Mouse (Mus musculus): ENCODE measurements around the gene Chd4.
"Not testable (repeated sequence)": the region's sequence is repeated elsewhere in the genome, so short reads cannot be mapped to it uniquely, and the experiment has no call there.

The Chd4 gene

DNA sequence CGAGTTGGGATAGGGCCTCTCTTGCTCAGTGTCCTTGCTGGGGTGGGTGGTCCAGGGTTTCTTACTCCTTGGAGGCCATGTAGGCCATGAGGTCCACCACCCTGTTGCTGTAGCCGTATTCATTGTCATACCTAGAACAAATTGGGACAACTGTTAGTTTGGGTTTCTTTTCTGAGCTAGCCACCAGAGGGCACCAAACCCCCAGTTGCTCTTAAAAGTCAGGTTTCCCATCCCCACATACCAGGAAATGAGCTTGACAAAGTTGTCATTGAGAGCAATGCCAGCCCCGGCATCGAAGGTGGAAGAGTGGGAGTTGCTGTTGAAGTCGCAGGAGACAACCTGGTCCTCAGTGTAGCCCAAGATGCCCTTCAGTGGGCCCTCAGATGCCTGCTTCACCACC, 66.2 kb downstream of the Chd4 start:
- DNase-seq (ENCODE audit: low spot score): peak; percentile 61

DNA sequence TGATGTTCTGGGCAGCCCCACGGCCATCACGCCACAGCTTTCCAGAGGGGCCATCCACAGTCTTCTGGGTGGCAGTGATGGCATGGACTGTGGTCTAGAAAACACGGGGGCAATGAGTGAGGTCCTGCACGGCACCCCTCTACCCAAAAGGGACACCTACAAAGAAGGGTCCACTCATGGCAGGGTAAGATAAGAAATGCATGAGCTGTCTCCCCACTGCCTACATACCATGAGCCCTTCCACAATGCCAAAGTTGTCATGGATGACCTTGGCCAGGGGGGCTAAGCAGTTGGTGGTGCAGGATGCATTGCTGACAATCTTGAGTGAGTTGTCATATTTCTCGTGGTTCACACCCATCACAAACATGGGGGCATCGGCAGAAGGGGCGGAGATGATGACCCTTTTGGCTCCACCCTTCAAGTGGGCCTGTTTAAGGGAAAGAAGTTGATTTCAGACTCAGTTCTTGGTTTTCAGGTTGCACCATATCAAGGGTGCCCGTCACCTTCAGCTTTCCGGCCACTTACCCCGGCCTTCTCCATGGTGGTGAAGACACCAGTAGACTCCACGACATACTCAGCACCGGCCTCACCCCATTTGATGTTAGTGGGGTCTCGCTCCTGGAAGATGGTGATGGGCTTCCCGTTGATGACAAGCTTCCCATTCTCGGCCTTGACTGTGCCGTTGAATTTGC, 67.0 kb downstream of the Chd4 start:
- not testable (repeated sequence) for DNase-seq (ENCODE audit: low spot score)

DNA sequence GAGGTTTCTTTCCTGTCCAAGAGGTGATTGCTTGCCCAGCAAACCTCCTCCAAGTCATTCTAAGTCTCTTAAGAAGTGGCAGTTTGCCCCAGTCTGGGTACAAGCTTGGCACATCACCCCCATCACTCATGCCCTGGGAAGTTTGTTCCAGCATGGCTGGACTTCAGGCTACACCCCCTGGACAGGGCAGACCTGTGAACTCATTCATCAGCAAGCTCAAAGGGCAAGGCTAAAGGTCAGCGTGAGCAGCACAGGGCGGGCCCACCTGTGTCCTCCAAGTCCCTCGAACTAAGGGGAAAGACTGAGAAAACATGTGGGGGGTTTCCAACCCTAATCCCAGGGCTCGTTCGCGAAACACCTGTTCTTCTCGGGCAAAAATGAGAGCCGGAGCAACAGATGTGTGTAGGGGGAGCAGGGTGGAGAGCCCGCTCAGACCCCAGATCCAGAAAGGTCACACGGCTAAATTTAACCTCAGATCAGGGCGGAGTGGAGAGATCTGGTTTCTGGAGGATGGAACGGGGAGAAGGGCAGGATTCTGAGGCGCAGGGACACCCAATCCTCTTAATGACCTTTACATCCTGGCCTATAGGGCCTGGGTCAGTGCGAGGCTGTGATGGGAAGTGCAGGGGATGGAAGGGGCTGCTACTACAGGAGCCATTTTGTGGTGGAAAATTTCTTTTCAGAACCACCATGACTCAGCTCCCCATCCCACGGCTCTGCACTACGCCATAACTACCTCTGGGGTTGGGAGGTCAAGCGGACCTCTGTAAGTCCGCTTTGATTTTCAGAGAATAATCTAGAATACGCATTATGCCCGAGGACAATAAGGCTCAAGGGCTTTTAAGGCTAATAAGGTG, 68.2 kb downstream of the Chd4 start:
- DNase-seq (ENCODE audit: low spot score): no peak

DNA sequence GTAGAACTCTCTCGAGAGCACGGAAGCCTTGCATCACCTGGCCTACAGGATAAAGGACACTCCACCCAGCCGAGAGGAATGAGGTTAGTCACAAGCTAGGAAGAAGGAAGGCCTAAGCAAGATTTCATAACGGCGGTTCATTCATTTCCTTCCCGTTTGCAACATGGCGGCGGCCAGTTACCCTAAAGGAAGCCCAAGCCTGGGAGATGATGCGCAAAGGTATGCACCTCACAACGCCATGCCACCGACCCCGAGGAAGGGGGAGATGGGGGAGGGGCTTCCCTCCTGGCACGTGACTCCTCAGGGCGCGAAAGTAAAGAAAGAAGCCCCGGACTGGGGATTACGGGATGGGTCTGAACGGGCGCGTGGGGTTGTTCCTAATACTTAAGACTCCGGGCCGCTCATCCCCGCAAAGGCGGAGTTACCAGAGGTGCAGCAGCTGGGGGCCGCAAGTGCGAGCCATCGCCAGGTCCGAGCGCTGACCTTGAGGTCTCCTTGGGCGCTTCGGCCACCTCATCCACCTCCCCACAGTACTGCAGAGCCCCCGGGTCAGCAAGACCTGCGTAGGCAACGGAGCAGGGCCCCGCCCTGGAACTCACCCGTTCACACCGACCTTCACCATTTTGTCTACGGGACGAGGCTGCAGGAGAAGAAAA, 69.0 kb downstream of the Chd4 start:
- DNase-seq (ENCODE audit: low spot score): no peak

DNA sequence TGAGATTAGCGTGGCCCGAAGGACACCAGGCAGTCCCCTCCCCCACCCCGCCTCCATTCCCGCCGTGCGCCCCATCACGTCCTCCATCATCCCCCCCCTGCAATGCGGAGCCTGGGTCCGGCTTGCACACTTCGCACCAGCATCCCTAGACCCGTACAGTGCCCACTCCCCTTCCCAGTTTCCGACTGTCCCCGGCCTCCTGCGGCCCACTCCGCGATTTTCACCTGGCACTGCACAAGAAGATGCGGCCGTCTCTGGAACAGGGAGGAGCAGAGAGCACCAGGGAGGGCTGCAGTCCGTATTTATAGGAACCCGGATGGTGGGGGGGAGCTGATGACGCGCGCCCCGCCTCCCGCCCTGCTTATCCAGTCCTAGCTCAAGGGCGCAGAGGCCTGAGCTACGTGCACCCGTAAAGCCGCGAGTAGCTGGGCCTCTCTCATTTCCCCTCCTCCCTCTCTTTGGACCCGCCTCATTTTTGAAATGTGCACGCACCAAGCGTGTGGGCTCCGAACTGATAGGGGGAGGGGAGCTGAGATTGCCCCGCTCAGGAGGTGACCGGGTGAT, 69.6 kb downstream of the Chd4 start:
- DNase-seq (ENCODE audit: low spot score): peak; percentile 92

DNA sequence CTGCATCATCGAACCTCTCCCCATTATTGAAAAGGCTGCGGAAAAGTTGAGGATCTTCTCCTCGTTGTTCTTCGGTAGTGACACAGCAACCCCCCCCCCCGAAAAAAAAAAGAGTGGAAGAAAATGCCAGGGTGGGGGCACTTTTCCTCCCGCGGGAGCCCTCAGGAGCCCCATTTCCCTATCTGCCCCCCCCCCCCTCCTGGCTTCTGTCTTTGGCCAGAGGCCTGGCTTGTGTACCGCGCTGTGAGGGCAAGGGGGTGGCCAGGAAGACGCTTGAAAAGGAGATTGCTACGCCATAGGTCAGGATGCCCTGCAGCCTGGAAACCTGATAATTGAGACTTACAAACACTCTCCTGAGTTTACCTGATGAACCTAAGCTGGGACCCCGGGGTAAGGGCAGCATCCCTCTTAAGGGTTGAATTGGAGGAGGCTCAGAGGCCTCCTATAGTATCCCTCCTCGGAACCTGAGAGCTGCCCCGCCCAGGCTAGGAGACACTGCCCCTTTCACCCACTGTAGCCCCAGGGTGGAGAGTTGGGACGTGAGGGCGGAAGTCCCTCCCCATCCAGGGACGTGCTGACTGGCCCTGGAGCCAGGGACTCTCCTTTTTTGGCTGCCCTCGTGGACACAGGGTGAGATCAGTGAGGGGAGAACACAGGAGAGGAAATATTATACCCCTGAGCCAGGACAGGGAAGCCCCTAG, 70.4 kb downstream of the Chd4 start, which contains the start of gene Gapdh:
TSS of gene Gapdh (minus strand) at position 417 of the 701 bp plus-strand sequence.
- peak; percentile 56 for DNase-seq (ENCODE audit: low spot score)

DNA sequence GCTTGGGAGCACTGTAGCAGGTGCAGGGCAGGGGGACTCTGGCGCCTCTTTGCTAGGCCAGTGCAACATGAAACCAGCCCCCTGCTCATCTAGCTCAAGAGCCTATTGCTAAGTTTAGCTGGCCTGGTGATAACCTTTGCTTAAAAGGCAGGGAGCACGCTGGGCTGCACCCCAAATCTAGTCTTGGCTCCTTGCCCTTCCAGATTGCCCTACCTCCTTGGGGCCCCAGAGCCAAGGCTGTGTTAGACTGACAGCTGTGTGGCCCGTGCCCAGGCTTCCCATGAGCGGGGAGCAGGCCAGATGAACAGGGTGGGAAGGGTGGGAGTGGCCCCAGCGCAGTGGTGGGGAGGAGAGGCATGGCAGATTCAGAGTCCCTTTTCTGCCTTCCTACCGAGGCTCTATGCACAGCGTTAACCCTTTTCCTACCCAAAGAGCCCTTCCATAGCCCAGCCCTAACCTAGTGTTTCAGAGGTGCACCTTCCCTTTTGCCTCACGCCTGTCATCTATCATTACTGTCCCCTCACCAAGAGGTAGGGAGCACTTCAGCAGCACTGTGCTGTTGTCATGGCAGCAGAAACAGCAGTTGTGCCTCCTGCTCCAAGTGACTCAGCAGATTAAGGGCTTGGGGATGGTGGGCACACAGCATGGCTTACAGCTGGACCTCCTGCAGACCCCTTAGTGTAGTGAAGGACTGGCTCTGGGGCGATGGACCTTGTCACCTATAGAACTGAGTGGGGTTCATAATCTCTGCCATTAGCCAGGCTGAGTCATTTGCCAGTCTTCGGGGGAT, 71.3 kb downstream of the Chd4 start:
- no peak for DNase-seq (ENCODE audit: low spot score)

DNA sequence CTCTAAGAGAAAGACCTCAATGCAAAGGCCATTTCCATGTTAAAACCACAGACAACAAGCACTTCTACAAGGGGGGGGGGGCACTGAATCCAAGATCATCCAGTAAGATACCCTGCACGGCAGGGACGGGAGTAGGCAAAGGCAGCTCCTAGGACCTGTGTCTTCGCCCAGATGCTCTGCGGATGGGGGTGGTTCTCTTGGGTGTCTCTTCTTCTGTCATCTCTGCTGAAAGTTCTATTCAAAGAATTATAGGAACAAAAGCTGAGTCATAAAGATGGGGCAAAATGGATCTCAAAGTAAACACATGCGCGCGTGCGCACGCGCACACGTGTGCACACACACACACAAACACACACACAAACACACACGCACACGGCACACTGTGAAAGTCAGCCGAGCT, 72.3 kb downstream of the Chd4 start:
- DNase-seq (ENCODE audit: low spot score): no peak

DNA sequence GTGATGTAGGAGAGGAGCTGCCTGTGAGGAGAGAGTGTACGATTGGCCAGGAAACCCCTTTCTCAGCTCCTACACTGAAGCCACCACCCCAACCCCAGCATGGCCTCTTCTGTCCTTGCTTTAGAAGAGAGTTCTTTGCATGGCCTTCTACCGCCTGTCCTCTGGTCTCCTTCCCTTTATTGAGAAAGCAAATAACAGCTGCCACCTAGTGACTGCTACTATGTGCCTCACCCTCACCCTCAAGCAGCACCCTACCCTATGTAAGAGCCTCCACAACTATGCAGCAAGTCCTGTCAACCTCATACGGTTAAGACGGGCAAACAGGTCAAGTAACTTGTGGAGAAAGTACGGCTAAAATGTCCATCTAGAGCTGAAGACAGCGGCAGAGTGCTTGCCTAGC, 74.4 kb downstream of the Chd4 start:
- no peak for DNase-seq (ENCODE audit: low spot score)

DNA sequence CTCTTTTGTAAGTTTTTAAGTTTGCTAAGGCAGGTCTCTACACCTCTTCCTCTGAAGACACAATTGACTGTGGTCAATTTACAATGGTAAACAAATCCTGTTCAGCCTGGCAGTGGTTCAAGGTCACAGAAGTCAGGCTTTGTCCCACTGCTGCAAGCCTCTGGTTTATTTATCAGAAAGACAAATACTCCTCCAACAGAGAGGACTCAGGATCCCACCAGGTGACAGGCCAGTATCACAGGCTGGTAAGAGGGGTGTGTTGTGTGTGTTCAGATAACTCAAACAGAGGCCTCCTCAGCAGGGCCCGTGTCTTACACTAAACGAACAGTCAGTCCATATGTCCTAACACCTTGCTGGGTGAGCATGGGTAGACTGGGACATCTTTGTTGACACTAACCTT, 76.7 kb downstream of the Chd4 start:
- no peak for DNase-seq (ENCODE audit: low spot score)

DNA sequence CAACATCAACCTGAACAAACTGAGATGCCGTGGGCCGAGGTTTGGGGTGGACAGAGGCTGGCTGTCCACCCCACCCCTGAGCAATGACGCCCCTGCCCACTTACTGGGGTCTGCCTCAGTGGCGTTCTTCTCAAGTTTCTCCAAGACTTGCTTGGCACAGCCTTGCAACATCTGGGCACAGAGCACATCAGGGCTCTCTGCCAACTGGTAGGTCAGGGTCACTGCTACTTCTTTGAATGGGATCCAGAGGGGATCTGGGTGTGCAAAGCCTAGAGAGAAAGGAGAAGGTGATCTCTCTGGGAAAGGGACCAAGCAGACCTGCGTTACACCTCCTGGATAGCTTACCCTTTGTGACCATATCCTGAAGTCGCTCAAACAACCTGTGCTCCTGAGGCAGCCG, 77.5 kb downstream of the Chd4 start:
- DNase-seq (ENCODE audit: low spot score): no peak

DNA sequence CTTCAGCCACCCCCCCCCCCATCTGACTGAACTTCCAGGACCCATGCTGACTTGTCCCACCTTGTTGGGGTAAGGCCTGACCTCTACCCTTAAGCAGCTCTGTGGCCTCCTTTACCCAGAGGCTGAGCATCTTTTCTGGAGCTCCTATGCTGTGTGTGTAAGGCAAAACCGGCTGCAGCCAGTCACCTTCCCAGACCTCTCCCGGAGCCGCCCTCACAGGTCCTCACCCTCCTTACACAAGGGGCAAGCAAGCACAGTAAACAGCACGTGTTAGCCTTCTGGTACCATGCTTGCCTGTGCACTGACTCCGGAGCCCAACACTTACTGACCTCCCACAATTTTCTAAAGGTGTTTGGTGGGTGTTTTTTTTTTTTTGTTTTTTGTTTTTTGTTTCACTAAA, 79.7 kb downstream of the Chd4 start:
- DNase-seq (ENCODE audit: low spot score): no peak

DNA sequence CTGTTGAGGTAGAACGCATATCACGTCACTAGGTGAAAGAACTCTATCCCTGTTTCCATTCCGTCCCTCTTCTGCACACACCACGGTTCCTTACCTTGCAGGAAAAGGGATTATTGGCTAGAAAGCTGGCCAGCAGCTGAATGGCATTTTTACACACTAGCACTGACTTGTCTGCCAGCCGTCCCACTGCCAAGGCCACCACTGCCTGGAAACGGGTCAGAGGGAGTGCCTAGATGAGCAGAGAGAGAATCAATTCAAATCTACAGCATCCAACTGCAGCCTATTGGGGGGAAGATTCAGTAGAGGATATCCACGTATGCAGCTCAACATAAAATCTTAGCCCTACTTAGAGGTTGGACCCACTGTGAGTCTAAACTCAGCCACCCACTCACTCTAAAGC, 83.8 kb downstream of the Chd4 start:
- no peak for DNase-seq (ENCODE audit: low spot score)
